Mouse (Mus musculus): ENCODE measurements around the gene Ppm1h.

The Ppm1h gene

GRCm38 (mm10) chr10:122983579-122984530 lies 305.3 kb downstream of the Ppm1h start:
- DNase-seq, result no peak

- DNase-seq, result no peak
These were observed 306.1 kb downstream of the Ppm1h start for GRCm38 (mm10) chr10:122984531-122985251.

- DNase-seq, result no peak
These were observed 306.6 kb downstream of the Ppm1h start for GRCm38 (mm10) chr10:122985252-122985514.

- peak; percentile 88 for DNase-seq
These were observed 307.2 kb downstream of the Ppm1h start for GRCm38 (mm10) chr10:122985515-122986319.

- peak; percentile 79 for DNase-seq
These were observed 308.0 kb downstream of the Ppm1h start for GRCm38 (mm10) chr10:122986320-122987225.

GRCm38 (mm10) chr10:122987671-122988128 lies 309.1 kb downstream of the Ppm1h start:
- peak; percentile 52 for DNase-seq

- DNase-seq, result no peak
These were observed 309.8 kb downstream of the Ppm1h start for GRCm38 (mm10) chr10:122988372-122988771.

- peak; percentile 17 for DNase-seq
These were observed 311.4 kb downstream of the Ppm1h start for GRCm38 (mm10) chr10:122989916-122990315.

- no peak for DNase-seq
These were observed 312.0 kb downstream of the Ppm1h start for GRCm38 (mm10) chr10:122990606-122991005.

- DNase-seq, result peak; percentile 88
These were observed 312.5 kb downstream of the Ppm1h start for GRCm38 (mm10) chr10:122991053-122991452.

GRCm38 (mm10) chr10:122991648-122992047 lies 313.1 kb downstream of the Ppm1h start:
- no peak for DNase-seq

- DNase-seq, result no peak
These were observed 316.0 kb downstream of the Ppm1h start for GRCm38 (mm10) chr10:122994402-122995107.
